Mouse (Mus musculus) ES-E14 (cell line): ENCODE results near the gene Acss3.

Experiments used
- CHD2 ChIP-seq: IDR thresholded peaks from 2 replicates; pipeline ENCODE4 v1.6.1; 2014; ENCODE audit warnings: mild to moderate bottlenecking, low read depth, low read length, inconsistent platforms
- MAFK ChIP-seq: IDR thresholded peaks from 2 replicates; pipeline ENCODE4 v1.6.1; 2014; ENCODE audit warnings: mild to moderate bottlenecking, low read depth, low read length, inconsistent platforms; ENCODE audit not compliant: insufficient read depth
- ZC3H11A ChIP-seq: IDR thresholded peaks from 2 replicates; pipeline ENCODE4 v1.6.1; 2012; ENCODE audit warnings: low read depth, mild to moderate bottlenecking, inconsistent platforms, low read length, borderline replicate concordance
- ZNF384 ChIP-seq: IDR thresholded peaks from 2 replicates; pipeline ENCODE4 v1.6.1; 2012; ENCODE audit warnings: low read depth, low read length, inconsistent platforms

DNA sequence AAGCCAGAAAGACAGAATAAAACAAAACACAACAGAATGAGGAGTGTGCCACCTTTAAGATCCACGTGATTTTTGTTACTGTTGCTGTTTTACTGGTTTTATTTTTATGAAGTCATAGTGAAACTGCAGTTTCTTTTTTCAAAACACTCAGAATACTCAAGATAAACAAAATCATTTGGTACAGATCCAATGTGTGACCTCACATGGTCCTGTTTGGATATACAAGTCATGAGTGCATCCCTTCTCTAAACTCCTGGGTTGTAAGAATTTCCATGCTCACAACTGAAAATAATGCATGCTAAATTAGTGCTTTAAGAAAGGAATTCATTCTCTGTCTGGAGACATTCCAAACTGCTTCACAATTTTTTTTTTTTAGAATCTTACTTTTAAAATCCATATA lies 184.0 kb downstream of the Acss3 start:
- no peak for TF ChIP-seq MAFK
- no peak for TF ChIP-seq ZC3H11A
- no peak for TF ChIP-seq CHD2
- TF ChIP-seq ZNF384 = no peak
